Mouse (Mus musculus): ENCODE measurements around the gene Tomm40.

GRCm38 (mm10) chr7:19740269-19740668 lies 25.0 kb upstream of the Tomm40 start:
- TF ChIP-seq TCF12 (IDR thresholded peaks at IDR 0.05; ENCODE audit: insufficient read depth, poor library complexity, severe bottlenecking) (no peak), POLR2A (IDR thresholded peaks at IDR 0.05; ENCODE audit: insufficient read length, low read depth) (no peak), USF1 (IDR thresholded peaks at IDR 0.05; ENCODE audit: low read depth) (no peak), MYOG (IDR thresholded peaks at IDR 0.05; ENCODE audit: control insufficient read depth in 1 of 3, insufficient read depth in 1 of 3, insufficient read length in 2 of 3, low read depth in 2 of 3) (no peak), TCF3 (IDR thresholded peaks at IDR 0.05; ENCODE audit: insufficient read length, low read depth) (no peak), SRF (IDR thresholded peaks at IDR 0.05; ENCODE audit: control insufficient read depth, insufficient read length, low read depth) (no peak), MAX (IDR thresholded peaks at IDR 0.05; ENCODE audit: low read depth) (no peak)

Measured in myocyte (in vitro differentiated cells).